Mouse (Mus musculus) intestine, postnatal 0 days (tissue): Measurements from ENCODE around the gene Wiz. TPM values are rescaled to one million over a fixed set of nuclear protein-coding genes. Genes with fewer than 3 reads are reported as not detected.

ENCODE experiments used
- ATAC-seq: fragments of 200-750 bp; cut with Nextera tagmentation; 2 replicates; pipeline ENCODE4 v1.8.0; 2017; ENCODE audit warnings: mild to moderate bottlenecking, moderate TSS enrichment, moderate library complexity
- H3K27ac ChIP-seq: fragments of 300-500 bp; sonication (generic); 2 replicates; pipeline ENCODE4 v1.5.1; 2014; ENCODE audit warnings: mild to moderate bottlenecking, low read depth, low read length, moderate library complexity
- H3K27me3 ChIP-seq: fragments of 300-500 bp; sonication (generic); replicated peaks from 2 replicates; pipeline ENCODE4 v1.6.1; 2014; ENCODE audit warnings: low read length, mixed read lengths; ENCODE audit not compliant: control insufficient read depth, insufficient read depth
- H3K36me3 ChIP-seq: fragments of 300-500 bp; sonication (generic); 2 replicates; pipeline ENCODE4 v1.6.1; 2014; ENCODE audit warnings: mild to moderate bottlenecking, moderate library complexity; ENCODE audit not compliant: control insufficient read depth, insufficient read depth
- H3K4me1 ChIP-seq: fragments of 300-500 bp; sonication (generic); replicated peaks from 2 replicates; pipeline ENCODE4 v1.6.1; 2014; ENCODE audit warnings: antibody characterized with exemption, low read length, mixed read lengths; ENCODE audit not compliant: control insufficient read depth, insufficient read depth
- H3K4me2 ChIP-seq: fragments of 300-500 bp; sonication (generic); replicated peaks from 2 replicates; pipeline ENCODE4 v1.6.1; 2014; ENCODE audit warnings: low read depth, mild to moderate bottlenecking, moderate library complexity
- H3K4me3 ChIP-seq: fragments of 300-500 bp; sonication (generic); 2 replicates; pipeline ENCODE4 v1.5.1; 2014; ENCODE audit warnings: low read depth, low read length
- H3K9ac ChIP-seq: fragments of 300-500 bp; sonication (generic); 2 replicates; pipeline ENCODE4 v1.6.1; 2014; ENCODE audit warnings: mild to moderate bottlenecking, low read depth, low read length
- H3K9me3 ChIP-seq: fragments of 300-500 bp; sonication (generic); 2 replicates; pipeline ENCODE4 v1.6.1; 2016; ENCODE audit warnings: mixed run types; ENCODE audit not compliant: control insufficient read depth
- CTCF ChIP-seq: sonication (generic); IDR thresholded peaks from 2 replicates; pipeline ENCODE4 v1.5.1; 2016; ENCODE audit warnings: low read depth, mild to moderate bottlenecking, control low read depth, antibody characterized with exemption, moderate library complexity
- WGBS: fragments of 180-500 bp; shearing (Covaris S2); extraction: QIAGEN DNeasy Blood & Tissue Kit; methylation state at CpG from one replicate; pipeline ENCODE4 v1.1.7; 2014; 5-methylcytosine and 5-hydroxymethylcytosine counted together
- polyA plus RNA-seq: library from polyadenylated mRNA; unstranded; fragments of >200 nt; fragmentation: Nextera tagmentation; extraction: Ambion mirVana; gene quantifications from 2 replicates; pipeline ENCODE4 v1.2.1, GENCODE M21; 2015

Wiz gene
- polyA plus RNA-seq, 1 experiment from 2014 or later: 10.0 TPM

- WGBS: 80% methylated on average over 4 of the region's 4 CpGs
- H3K36me3 ChIP-seq: peaks cover 46% of the 10 kb centered on the region
- H3K27me3 ChIP-seq: no peaks in the 10 kb centered on the region
- TF ChIP-seq CTCF: no peak
- H3K4me1 ChIP-seq: peaks cover 5% of the 10 kb centered on the region
- H3K4me3 ChIP-seq: 0 out of 2 replicates have a peak overlapping the region, but pooled peaks have one; percentile 97
- H3K9ac ChIP-seq: no peak overlapping the region
- no peaks in the 10 kb centered on the region for H3K9me3 ChIP-seq
- no peak for ATAC-seq
- no peak overlapping the region for H3K27ac ChIP-seq
- H3K4me2 ChIP-seq: peak overlapping the region; percentile 80
Measured at GRCm38 (mm10) chr17:32362686-32363085, 26.6 kb downstream of the Wiz start.

GRCm38 (mm10) chr17:32359928-32360327 lies 29.3 kb downstream of the Wiz start:
- TF ChIP-seq CTCF: no peak
- no peak overlapping the region for H3K9ac ChIP-seq
- peaks cover 64% of the 10 kb centered on the region for H3K36me3 ChIP-seq
- H3K27me3 ChIP-seq: no peaks in the 10 kb centered on the region
- no peak overlapping the region for H3K4me3 ChIP-seq
- ATAC-seq: no peak
- no peaks in the 10 kb centered on the region for H3K9me3 ChIP-seq
- H3K4me2 ChIP-seq: no peak overlapping the region
- WGBS: 89% methylated on average over 18 of the region's 18 CpGs
- H3K27ac ChIP-seq: no peak overlapping the region
- peaks cover 5% of the 10 kb centered on the region for H3K4me1 ChIP-seq

GRCm38 (mm10) chr17:32358943-32359340 lies 30.3 kb downstream of the Wiz start:
- H3K4me2 ChIP-seq: no peak overlapping the region
- no peak for TF ChIP-seq CTCF
- peaks cover 72% of the 10 kb centered on the region for H3K36me3 ChIP-seq
- no peak overlapping the region for H3K4me3 ChIP-seq
- ATAC-seq: no peak
- H3K27ac ChIP-seq: no peak overlapping the region
- peaks cover 5% of the 10 kb centered on the region for H3K4me1 ChIP-seq
- H3K9ac ChIP-seq: no peak overlapping the region
- no peaks in the 10 kb centered on the region for H3K9me3 ChIP-seq
- no peaks in the 10 kb centered on the region for H3K27me3 ChIP-seq
- 85% methylated on average over 6 of the region's 6 CpGs for WGBS

- WGBS: 93% methylated on average over 7 of the region's 7 CpGs
- Histone ChIP-seq H3K36me3 (peaks cover 76% of the 10 kb centered on the region), H3K4me3 (no peak overlapping the region), H3K4me1 (peaks cover 5% of the 10 kb centered on the region), H3K27ac (no peak overlapping the region), H3K9ac (no peak overlapping the region), H3K9me3 (no peaks in the 10 kb centered on the region), H3K27me3 (no peaks in the 10 kb centered on the region), H3K4me2 (no peak overlapping the region)
- no peak for TF ChIP-seq CTCF
- ATAC-seq: no peak
Measured at GRCm38 (mm10) chr17:32358192-32358942, 30.9 kb downstream of the Wiz start.

GRCm38 (mm10) chr17:32356766-32357760 lies 32.2 kb downstream of the Wiz start:
- Histone ChIP-seq H3K9ac (no peak overlapping the region), H3K36me3 (peaks cover 77% of the 10 kb centered on the region), H3K9me3 (no peaks in the 10 kb centered on the region), H3K4me3 (no peak overlapping the region), H3K27me3 (no peaks in the 10 kb centered on the region), H3K4me2 (no peak overlapping the region), H3K27ac (no peak overlapping the region), H3K4me1 (no peaks in the 10 kb centered on the region)
- no peak for ATAC-seq
- TF ChIP-seq CTCF: no peak
- WGBS: 88% methylated on average over 24 of the region's 24 CpGs

- no peaks in the 10 kb centered on the region for H3K4me1 ChIP-seq
- H3K4me3 ChIP-seq: no peak overlapping the region
- 92% methylated on average over 9 of the region's 9 CpGs for WGBS
- no peak overlapping the region for H3K27ac ChIP-seq
- no peaks in the 10 kb centered on the region for H3K9me3 ChIP-seq
- no peak overlapping the region for H3K9ac ChIP-seq
- ATAC-seq: no peak
- no peaks in the 10 kb centered on the region for H3K27me3 ChIP-seq
- no peak overlapping the region for H3K4me2 ChIP-seq
- no peak for TF ChIP-seq CTCF
- H3K36me3 ChIP-seq: peaks cover 69% of the 10 kb centered on the region
Measured at GRCm38 (mm10) chr17:32356281-32356680, 33.0 kb downstream of the Wiz start.
